Mouse (Mus musculus): ENCODE results near the gene Tecta.

Tecta gene

GRCm38 (mm10) chr9:42387038-42387437, 12.7 kb downstream of the Tecta start:
- no peak for DNase-seq (ENCODE audit: low spot score in 2 of 2)

GRCm38 (mm10) chr9:42385656-42386055, 14.1 kb downstream of the Tecta start:
- no peak for DNase-seq (ENCODE audit: low spot score in 2 of 2)

- no peak for DNase-seq (ENCODE audit: low spot score in 2 of 2)
These were observed 16.9 kb downstream of the Tecta start for GRCm38 (mm10) chr9:42382628-42383347.

- no peak for DNase-seq (ENCODE audit: low spot score in 2 of 2)
These were observed 17.7 kb downstream of the Tecta start for GRCm38 (mm10) chr9:42382063-42382462.

GRCm38 (mm10) chr9:42378071-42378470, 21.7 kb downstream of the Tecta start:
- DNase-seq (ENCODE audit: low spot score in 2 of 2) = no peak

GRCm38 (mm10) chr9:42377656-42378055, 22.1 kb downstream of the Tecta start:
- no peak for DNase-seq (ENCODE audit: low spot score in 2 of 2)

- DNase-seq (ENCODE audit: low spot score in 2 of 2) = no peak
These were observed 27.9 kb downstream of the Tecta start for GRCm38 (mm10) chr9:42371670-42372368.

- DNase-seq (ENCODE audit: low spot score in 2 of 2) = no peak
These were observed 42.1 kb downstream of the Tecta start for GRCm38 (mm10) chr9:42357585-42357984.

- no peak for DNase-seq (ENCODE audit: low spot score in 2 of 2)
These were observed 44.9 kb downstream of the Tecta start for GRCm38 (mm10) chr9:42354871-42355270.

- no peak for DNase-seq (ENCODE audit: low spot score in 2 of 2)
These were observed 49.9 kb downstream of the Tecta start for GRCm38 (mm10) chr9:42349791-42350190.

- DNase-seq (ENCODE audit: low spot score in 2 of 2) = no peak
These were observed 53.4 kb downstream of the Tecta start for GRCm38 (mm10) chr9:42346297-42346696.

- no peak for DNase-seq (ENCODE audit: low spot score in 2 of 2)
These were observed 60.6 kb downstream of the Tecta start for GRCm38 (mm10) chr9:42339151-42339550.

GRCm38 (mm10) chr9:42337026-42337425, 62.7 kb downstream of the Tecta start:
- no peak for DNase-seq (ENCODE audit: low spot score in 2 of 2)

- DNase-seq (ENCODE audit: low spot score in 2 of 2) = no peak
These were observed 63.2 kb downstream of the Tecta start for GRCm38 (mm10) chr9:42336575-42336974.

GRCm38 (mm10) chr9:42334885-42335284, 64.8 kb downstream of the Tecta start:
- DNase-seq (ENCODE audit: low spot score in 2 of 2) = no peak

- DNase-seq (ENCODE audit: low spot score in 2 of 2) = no peak
These were observed 67.0 kb downstream of the Tecta start for GRCm38 (mm10) chr9:42332692-42333091.

- no peak for DNase-seq (ENCODE audit: low spot score in 2 of 2)
These were observed 68.4 kb downstream of the Tecta start for GRCm38 (mm10) chr9:42331341-42331740.

GRCm38 (mm10) chr9:42329753-42330152, 70.0 kb downstream of the Tecta start:
- no peak for DNase-seq (ENCODE audit: low spot score in 2 of 2)

GRCm38 (mm10) chr9:42326688-42327440, 72.9 kb downstream of the Tecta start:
- no peak for DNase-seq (ENCODE audit: low spot score in 2 of 2)

GRCm38 (mm10) chr9:42324640-42325394, 74.9 kb downstream of the Tecta start:
- no peak for DNase-seq (ENCODE audit: low spot score in 2 of 2)

- DNase-seq (ENCODE audit: low spot score in 2 of 2) = no peak
These were observed 76.5 kb downstream of the Tecta start for GRCm38 (mm10) chr9:42323238-42323637.

GRCm38 (mm10) chr9:42321442-42321841, 78.3 kb downstream of the Tecta start:
- DNase-seq (ENCODE audit: low spot score in 2 of 2) = no peak

Measured in spleen, postnatal 10 days (tissue).